9 mouse cellular contexts compared by ENCODE assay signal in genomic region chr2:169849077-169849476, GRCm38 (mm10).
A peak's percentile ranks its signal among the peaks of the same experiment; 100 is the strongest.
DNase-seq lines count a peak whose midpoint lies in the region; ATAC-seq lines count a peak whose summit lies in the region.
"Had no signal": no experiment of that assay in that cellular context is flagged by ENCODE, and none has a peak within 500 bp of the region (broad histone marks: within the 10 kb centered on the region; RNA-seq: fewer than 3 reads in every experiment).

No protein-coding gene starts in this region.

- H3K4me1 ChIP-seq in forebrain, embryonic 13.5 days, result peaks cover 3% of the 10 kb centered on the region; the same call in 1 of the 2 replicates
- H3K4me1 ChIP-seq: liver, embryonic 15.5 days had no signal

- 0 out of 2 replicates have a peak, but pooled peaks have one; percentile 21 for ATAC-seq in forebrain, embryonic 13.5 days
- ATAC-seq in erythroblast, adult 5-6 weeks (replicated peaks; ENCODE audit: low FRiP score, poor library complexity, severe bottlenecking), result no peak

- DNase-seq in cerebellum, postnatal 14 days, result peak; percentile 57 to 69
- no peak for DNase-seq in cerebellum, adult 9-11 months
- DNase-seq in ovary, postnatal 14 days (ENCODE audit: low spot score), result peak; percentile 21
- DNase-seq in ovary, adult 18-20 months (ENCODE audit: low spot score), result no peak
- DNase-seq in kidney, postnatal 4 days, result peak; percentile 77 to 80
- DNase-seq in right cerebral cortex, adult 18-20 months, result peak; percentile 25

- H3K9ac ChIP-seq in forebrain, embryonic 13.5 days, result no peak overlapping the region
- H3K9ac ChIP-seq: liver, embryonic 15.5 days had no signal

- no peak overlapping the region for H3K27ac ChIP-seq in forebrain, embryonic 13.5 days
- H3K27ac ChIP-seq: liver, embryonic 15.5 days had no signal

- no peak overlapping the region for H3K4me3 ChIP-seq in forebrain, embryonic 13.5 days
- H3K4me3 ChIP-seq: liver, embryonic 15.5 days had no signal

- H3K36me3 ChIP-seq in forebrain, embryonic 13.5 days (ENCODE audit: poor library complexity, severe bottlenecking), result no peaks in the 10 kb centered on the region
- H3K36me3 ChIP-seq: liver, embryonic 15.5 days had no signal

- H3K27me3 ChIP-seq in forebrain, embryonic 13.5 days, result no peaks in the 10 kb centered on the region
- H3K27me3 ChIP-seq: liver, embryonic 15.5 days had no signal

- no peaks in the 10 kb centered on the region for H3K9me3 ChIP-seq in forebrain, embryonic 13.5 days (replicated peaks)
- H3K9me3 ChIP-seq: liver, embryonic 15.5 days had no signal

- H3K4me2 ChIP-seq in forebrain, embryonic 13.5 days, result no peak overlapping the region
- H3K4me2 ChIP-seq: liver, embryonic 15.5 days had no signal

- 34% methylated on average over 7 of the region's 7 CpGs for WGBS in forebrain, embryonic 13.5 days

Comparison
In these comparisons a context has a peak if more than half of its experiments do, and no peak if none do; other contexts are left out.
1. DNase-seq: peak in cerebellum, postnatal 14 days (2 of 2), ovary, postnatal 14 days (single experiment), kidney, postnatal 4 days (2 of 2) and right cerebral cortex, adult 18-20 months (single experiment); none in cerebellum, adult 9-11 months (single experiment) and ovary, adult 18-20 months (single experiment).